Mouse (Mus musculus): ENCODE data around the gene Serpinb3d. TPM values are rescaled to one million over a fixed set of nuclear protein-coding genes. Genes with fewer than 3 reads are reported as not detected.
"Not testable (repeated sequence)": the region's sequence is repeated elsewhere in the genome, so short reads cannot be mapped to it uniquely, and the experiment has no call there.

Gene Serpinb3d
- not detected in 2 replicates for polyA plus RNA-seq (2012; ENCODE audit: insufficient read depth, insufficient read length, low replicate concordance, missing spikeins)

DNA sequence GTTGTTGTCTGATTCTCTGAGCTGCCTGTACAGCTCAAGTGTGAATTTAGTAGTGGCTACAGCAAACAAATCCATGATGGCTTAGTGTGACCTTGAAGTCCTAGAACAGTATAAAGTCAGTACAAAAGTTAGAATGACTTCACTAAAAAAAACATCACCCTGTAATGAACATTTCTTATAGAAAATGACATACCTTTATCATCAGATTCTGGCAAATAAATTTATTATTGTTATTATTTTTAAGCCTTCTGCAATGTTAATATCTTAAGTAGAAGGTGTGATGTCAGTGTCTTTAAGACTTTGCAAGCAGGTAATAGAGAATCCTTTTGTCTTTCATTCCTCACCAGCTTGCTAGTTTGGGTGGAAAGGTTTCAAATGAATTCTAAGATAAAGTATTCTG lies at the start of gene Serpinb3d:
Gene Serpinb3d, minus strand, starts transcription at position 101 of the 400 bp plus-strand sequence.
- H3K4me3 ChIP-seq (ENCODE audit: insufficient read depth, low read depth, low read length) = no peak within 1 kb of the TSS
- H3K27ac ChIP-seq (ENCODE audit: insufficient read depth, low read depth, low read length) = no peak within 1 kb of the TSS
- H3K4me1 ChIP-seq (ENCODE audit: control insufficient read depth, insufficient read depth, low read length) = no peaks in the 10 kb centered on the region
- TF ChIP-seq POLR2A (IDR thresholded peaks at IDR 0.05; ENCODE audit: insufficient read depth, low read depth, low read length) (no peak), CTCF (IDR thresholded peaks at IDR 0.05; ENCODE audit: insufficient read depth, low read depth, low read length) (no peak)

DNA sequence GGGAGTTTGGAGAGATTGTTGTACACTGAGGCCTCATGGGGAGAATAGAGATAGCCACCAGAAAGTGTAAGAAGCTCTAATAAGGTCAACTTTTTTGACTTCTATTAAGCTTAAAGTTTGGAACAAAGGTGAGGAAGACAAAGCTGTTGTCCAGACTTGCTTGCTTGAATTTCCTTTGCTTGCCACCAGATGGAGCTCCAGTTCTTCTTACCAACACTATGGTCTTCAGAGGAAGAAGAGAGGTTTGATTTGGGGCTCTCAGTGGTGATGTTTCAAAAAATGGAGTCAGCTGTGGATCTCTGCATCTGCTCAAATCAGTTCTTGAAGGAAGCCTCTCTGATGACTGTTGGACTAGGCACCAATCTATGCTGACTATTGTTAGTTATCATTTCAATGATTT lies 44.1 kb upstream of the Serpinb3d start:
- not testable (repeated sequence) for H3K27ac ChIP-seq (ENCODE audit: insufficient read depth, low read depth, low read length); H3K4me1 ChIP-seq (ENCODE audit: control insufficient read depth, insufficient read depth, low read length); H3K4me3 ChIP-seq (ENCODE audit: insufficient read depth, low read depth, low read length)

DNA sequence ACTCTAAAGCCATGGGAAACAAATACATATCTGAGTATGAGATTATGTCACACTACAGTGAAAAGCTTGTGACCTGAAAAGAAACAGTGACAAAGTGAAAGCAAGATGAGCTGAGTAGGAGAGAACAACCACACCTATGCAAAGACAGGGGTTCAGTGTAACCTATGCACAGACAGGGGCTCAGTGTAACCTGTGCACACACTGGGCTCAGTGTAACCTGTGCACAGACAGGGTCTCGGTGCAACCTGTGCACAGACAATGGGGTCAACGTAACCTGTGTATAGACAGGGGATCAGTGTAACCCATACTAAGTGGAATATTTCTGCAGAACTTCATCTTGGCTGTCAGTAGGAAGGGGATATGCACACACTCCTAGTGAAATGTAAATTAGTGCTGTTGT lies 15.1 kb upstream of the Serpinb3d start:
- TF ChIP-seq CTCF (IDR thresholded peaks at IDR 0.05; ENCODE audit: insufficient read depth, low read depth, low read length) = no peak
- no peak for TF ChIP-seq POLR2A (IDR thresholded peaks at IDR 0.05; ENCODE audit: insufficient read depth, low read depth, low read length)
- no peaks in the 10 kb centered on the region for H3K4me1 ChIP-seq (ENCODE audit: control insufficient read depth, insufficient read depth, low read length)
- H3K4me3 ChIP-seq (ENCODE audit: insufficient read depth, low read depth, low read length) = no peak overlapping the region
- H3K27ac ChIP-seq (ENCODE audit: insufficient read depth, low read depth, low read length) = no peak overlapping the region
- 91% methylated on average over 2 of the region's 2 CpGs for WGBS

DNA sequence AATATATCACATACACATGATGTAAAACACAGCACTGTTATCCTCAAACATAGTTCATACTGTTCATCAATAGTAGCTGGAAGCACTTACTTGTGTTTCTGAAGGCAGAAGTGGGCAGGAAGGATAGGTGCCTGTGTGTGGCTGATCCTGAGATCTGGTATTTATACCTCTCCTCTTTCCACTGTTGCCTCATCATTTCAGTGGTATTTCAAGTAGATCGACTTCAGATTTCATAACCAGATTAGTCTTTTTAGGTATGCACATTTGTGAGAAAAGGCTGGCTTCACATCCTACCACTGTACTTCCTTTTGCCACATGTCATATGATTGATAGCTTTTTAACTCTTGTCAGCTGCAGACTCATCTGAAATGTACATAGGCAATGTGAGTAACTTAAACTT lies 31.1 kb downstream of the Serpinb3d start, which contains the start of gene Serpinb3a:
Gene Serpinb3a, minus strand, starts transcription at position 101 of the 400 bp plus-strand sequence.
- H3K4me3 ChIP-seq (ENCODE audit: insufficient read depth, low read depth, low read length) = no peak within 1 kb of the TSS

DNA sequence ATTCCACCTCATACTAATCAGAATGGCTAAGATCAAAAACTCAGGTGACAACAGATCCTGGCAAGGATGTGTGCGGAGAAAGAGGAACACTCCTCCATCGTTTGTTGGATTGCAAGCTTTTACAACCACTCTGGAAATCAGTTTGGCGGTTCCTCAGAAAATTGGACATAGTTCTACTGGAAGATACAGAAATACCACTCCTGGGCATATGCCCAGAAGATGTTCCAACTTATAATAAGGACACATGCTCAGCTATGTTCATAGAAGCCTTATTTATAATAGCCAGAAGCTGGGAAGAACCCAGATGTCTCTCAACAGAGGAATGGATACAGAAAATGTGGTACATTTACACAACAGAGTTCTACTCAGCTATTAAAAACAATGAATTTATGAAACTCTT lies 49.1 kb downstream of the Serpinb3d start:
- not testable (repeated sequence) for H3K4me1 ChIP-seq (ENCODE audit: control insufficient read depth, insufficient read depth, low read length); H3K27ac ChIP-seq (ENCODE audit: insufficient read depth, low read depth, low read length); H3K4me3 ChIP-seq (ENCODE audit: insufficient read depth, low read depth, low read length)
- 84% methylated on average over 3 of the region's 3 CpGs for WGBS

More for the DNA sequence above, 31.1 kb downstream of the Serpinb3d start, which contains the start of gene Serpinb3a:
- Histone ChIP-seq H3K27ac (ENCODE audit: insufficient read depth, low read depth, low read length) (no peak within 1 kb of the TSS), H3K4me1 (ENCODE audit: control insufficient read depth, insufficient read depth, low read length) (no peaks in the 10 kb centered on the region)
- TF ChIP-seq POLR2A (IDR thresholded peaks at IDR 0.05; ENCODE audit: insufficient read depth, low read depth, low read length) = no peak
- TF ChIP-seq CTCF (IDR thresholded peaks at IDR 0.05; ENCODE audit: insufficient read depth, low read depth, low read length) = no peak
- WGBS = 72% methylated on average over 1 of the region's 1 CpGs

Other genes with a start within 250 kb of the Serpinb3d start
- not detected in 2 replicates for gene Serpinb5, start 222.3 kb downstream of the Serpinb3d start, polyA plus RNA-seq (2012; ENCODE audit: insufficient read depth, insufficient read length, low replicate concordance, missing spikeins)
- not detected in 2 replicates for gene Serpinb12, start 149.1 kb downstream of the Serpinb3d start, polyA plus RNA-seq (2012; ENCODE audit: insufficient read depth, insufficient read length, low replicate concordance, missing spikeins)
- not detected in 2 replicates for gene Serpinb13, start 102.5 kb downstream of the Serpinb3d start, polyA plus RNA-seq (2012; ENCODE audit: insufficient read depth, insufficient read length, low replicate concordance, missing spikeins)
- gene Serpinb3a, start 31.2 kb downstream of the Serpinb3d start, polyA plus RNA-seq (2012; ENCODE audit: insufficient read depth, insufficient read length, low replicate concordance, missing spikeins) = not detected in 2 replicates
- not detected in 2 replicates for gene Serpinb3b, start 194.9 kb upstream of the Serpinb3d start, polyA plus RNA-seq (2012; ENCODE audit: insufficient read depth, insufficient read length, low replicate concordance, missing spikeins)
- gene Serpinb3c, start 194.9 kb upstream of the Serpinb3d start, polyA plus RNA-seq (2012; ENCODE audit: insufficient read depth, insufficient read length, low replicate concordance, missing spikeins) = not detected in 2 replicates

Measured in olfactory bulb, adult 2 months (tissue).